ENCODE assay signal across 30 mouse cellular contexts in genomic region chr4:32223563-32223962, GRCm38 (mm10). TPM values are rescaled to one million over a fixed set of nuclear protein-coding genes. Genes with fewer than 3 reads are reported as not detected.
A peak's percentile ranks its signal among the peaks of the same experiment; 100 is the strongest.
DNase-seq lines count a peak whose midpoint lies in the region; ATAC-seq and TF ChIP-seq lines count a peak whose summit lies in the region.
"Had no signal": no experiment of that assay in that cellular context is flagged by ENCODE, and none has a peak within 500 bp of the region (broad histone marks: within the 10 kb centered on the region; RNA-seq: fewer than 3 reads in every experiment).

No protein-coding gene starts in this region.

- ATAC-seq in forebrain, embryonic 16.5 days, result 0 out of 2 replicates have a peak, but pooled peaks have one; percentile 11
- 0 out of 2 replicates have a peak, but pooled peaks have one; percentile 11 for ATAC-seq in kidney, postnatal 0 days (replicated peaks; ENCODE audit: low FRiP score, low read depth)
- 0 out of 2 replicates have a peak, but pooled peaks have one; percentile 52 for ATAC-seq in midbrain, embryonic 16.5 days
- no peak for ATAC-seq in midbrain, embryonic 14.5 days (ENCODE audit: low FRiP score, low TSS enrichment)
- ATAC-seq: intestine, postnatal 0 days; lung, postnatal 0 days; Patski had no signal

- H3K27ac ChIP-seq in forebrain, embryonic 16.5 days (ENCODE audit: low read length), result no peak overlapping the region
- H3K27ac ChIP-seq in forebrain, embryonic 10.5 days, result no peak overlapping the region
- no peak overlapping the region for H3K27ac ChIP-seq in kidney, postnatal 0 days
- H3K27ac ChIP-seq in midbrain, embryonic 16.5 days (ENCODE audit: low read length), result no peak overlapping the region
- H3K27ac ChIP-seq in midbrain, embryonic 14.5 days (replicated peaks; ENCODE audit: low read depth, low read length), result no peak overlapping the region
- H3K27ac ChIP-seq: embryonic facial prominence, embryonic 13.5 days; forebrain, embryonic 12.5 days; heart, embryonic 10.5 days; heart, embryonic 15.5 days; limb, embryonic 12.5 days had no signal

- H3K4me2 ChIP-seq in forebrain, embryonic 16.5 days (ENCODE audit: low read length), result no peak overlapping the region
- no peak overlapping the region for H3K4me2 ChIP-seq in kidney, postnatal 0 days (ENCODE audit: low read length)
- H3K4me2 ChIP-seq in midbrain, embryonic 16.5 days (ENCODE audit: low read length), result no peak overlapping the region
- no peak overlapping the region for H3K4me2 ChIP-seq in midbrain, embryonic 14.5 days (ENCODE audit: low read length)
- H3K4me2 ChIP-seq: embryonic facial prominence, embryonic 13.5 days; forebrain, embryonic 12.5 days; heart, embryonic 15.5 days; limb, embryonic 12.5 days; liver, embryonic 11.5 days had no signal

- no peak overlapping the region for H3K4me3 ChIP-seq in forebrain, embryonic 16.5 days (replicated peaks; ENCODE audit: low read length)
- no peak overlapping the region for H3K4me3 ChIP-seq in forebrain, embryonic 10.5 days
- no peak overlapping the region for H3K4me3 ChIP-seq in kidney, postnatal 0 days (replicated peaks; ENCODE audit: low read depth, low read length)
- no peak overlapping the region for H3K4me3 ChIP-seq in midbrain, embryonic 16.5 days (ENCODE audit: low read depth, low read length)
- no peak overlapping the region for H3K4me3 ChIP-seq in midbrain, embryonic 14.5 days (replicated peaks; ENCODE audit: low read depth, low read length)
- H3K4me3 ChIP-seq: embryonic facial prominence, embryonic 13.5 days; erythroblast, embryonic 14.5 days; forebrain, embryonic 12.5 days; heart, embryonic 10.5 days; heart, embryonic 15.5 days; limb, embryonic 12.5 days; megakaryocyte, embryonic 14.5 days had no signal

- H3K27me3 ChIP-seq in forebrain, embryonic 16.5 days (replicated peaks; ENCODE audit: control insufficient read depth, insufficient read depth, low read length), result no peaks in the 10 kb centered on the region
- H3K27me3 ChIP-seq in forebrain, embryonic 10.5 days (ENCODE audit: poor library complexity, severe bottlenecking), result peaks cover 19% of the 10 kb centered on the region
- no peaks in the 10 kb centered on the region for H3K27me3 ChIP-seq in kidney, postnatal 0 days (ENCODE audit: insufficient read depth, low read length)
- no peaks in the 10 kb centered on the region for H3K27me3 ChIP-seq in midbrain, embryonic 16.5 days (ENCODE audit: control insufficient read depth, insufficient read depth, low read depth, low read length)
- no peaks in the 10 kb centered on the region for H3K27me3 ChIP-seq in midbrain, embryonic 14.5 days (ENCODE audit: control insufficient read depth, insufficient read depth, low read length)
- H3K27me3 ChIP-seq: limb, embryonic 12.5 days; Patski had no signal

- DNase-seq in forebrain, embryonic 10.5 days (ENCODE audit: extremely low spot score, low spot score), result no peak
- DNase-seq in kidney, postnatal 0 days (ENCODE audit: low spot score), result no peak
- DNase-seq in kidney, postnatal 4 days, result no peak
- no peak for DNase-seq in midbrain, embryonic 14.5 days
- DNase-seq in ovary, postnatal 36 days (ENCODE audit: low spot score), result no peak
- DNase-seq: adrenal gland, postnatal 10 days; cerebellum, adult 8-10 months; cerebellum, postnatal 25 days; gastrocnemius, postnatal 25 days; heart, adult 11 months; kidney, adult 9 months; kidney, postnatal 14 days; lung, adult 18-20 months; lung, postnatal 4 days; right cerebral cortex, postnatal 25 days; thymus, adult 2 months; thymus, postnatal 36 days had no signal

- H3K36me3 ChIP-seq in forebrain, embryonic 16.5 days (ENCODE audit: control insufficient read depth, insufficient read depth), result no peaks in the 10 kb centered on the region
- H3K36me3 ChIP-seq in forebrain, embryonic 10.5 days (replicated peaks), result no peaks in the 10 kb centered on the region
- no peaks in the 10 kb centered on the region for H3K36me3 ChIP-seq in kidney, postnatal 0 days (ENCODE audit: insufficient read depth, low read length)
- H3K36me3 ChIP-seq in midbrain, embryonic 16.5 days (ENCODE audit: control insufficient read depth, insufficient read depth, low read length), result no peaks in the 10 kb centered on the region
- H3K36me3 ChIP-seq in midbrain, embryonic 14.5 days (ENCODE audit: control insufficient read depth, insufficient read depth, low read length), result no peaks in the 10 kb centered on the region
- H3K36me3 ChIP-seq: embryonic facial prominence, embryonic 13.5 days; forebrain, embryonic 12.5 days; heart, embryonic 10.5 days; heart, embryonic 15.5 days; limb, embryonic 12.5 days had no signal

- H3K9ac ChIP-seq in forebrain, embryonic 16.5 days (replicated peaks; ENCODE audit: low read depth, low read length), result no peak overlapping the region
- H3K9ac ChIP-seq in kidney, postnatal 0 days (ENCODE audit: low read depth, low read length), result no peak overlapping the region
- no peak overlapping the region for H3K9ac ChIP-seq in midbrain, embryonic 16.5 days (ENCODE audit: low read depth, low read length)
- H3K9ac ChIP-seq in midbrain, embryonic 14.5 days (replicated peaks; ENCODE audit: low read length), result no peak overlapping the region
- H3K9ac ChIP-seq: embryonic facial prominence, embryonic 13.5 days; forebrain, embryonic 12.5 days; heart, embryonic 15.5 days; limb, embryonic 12.5 days had no signal

- no peaks in the 10 kb centered on the region for H3K9me3 ChIP-seq in forebrain, embryonic 16.5 days (ENCODE audit: control insufficient read depth, low read length)
- H3K9me3 ChIP-seq in forebrain, embryonic 10.5 days, result no peaks in the 10 kb centered on the region
- H3K9me3 ChIP-seq in kidney, postnatal 0 days (replicated peaks; ENCODE audit: low read length), result no peaks in the 10 kb centered on the region
- no peaks in the 10 kb centered on the region for H3K9me3 ChIP-seq in midbrain, embryonic 16.5 days (replicated peaks; ENCODE audit: control insufficient read depth, low read length, poor library complexity, severe bottlenecking)
- H3K9me3 ChIP-seq in midbrain, embryonic 14.5 days (ENCODE audit: control insufficient read depth, low read length), result no peaks in the 10 kb centered on the region
- H3K9me3 ChIP-seq: embryonic facial prominence, embryonic 13.5 days; forebrain, embryonic 12.5 days; heart, embryonic 10.5 days; heart, embryonic 15.5 days; limb, embryonic 12.5 days; megakaryocyte, embryonic 14.5 days had no signal

- H3K4me1 ChIP-seq in forebrain, embryonic 16.5 days (replicated peaks; ENCODE audit: control insufficient read depth, insufficient read depth, low read length), result peaks cover 14% of the 10 kb centered on the region
- peaks cover 35% of the 10 kb centered on the region for H3K4me1 ChIP-seq in forebrain, embryonic 10.5 days
- no peaks in the 10 kb centered on the region; the same call in 1 of the 2 replicates for H3K4me1 ChIP-seq in kidney, postnatal 0 days (replicated peaks; ENCODE audit: insufficient read depth, low read length)
- no peaks in the 10 kb centered on the region for H3K4me1 ChIP-seq in midbrain, embryonic 16.5 days (ENCODE audit: control insufficient read depth, insufficient read depth, low read length)
- 0 out of 2 replicates have a peak, but pooled peaks cover 2% of the 10 kb centered on the region for H3K4me1 ChIP-seq in midbrain, embryonic 14.5 days (ENCODE audit: control insufficient read depth, insufficient read depth, low read length)

- no peak for TF ChIP-seq CTCF in kidney, postnatal 0 days (IDR thresholded peaks at IDR 0.05; ENCODE audit: low read depth)

RNA-seq across cellular contexts. Expression of gene Bach2, which starts 15.0 kb away (rescaled TPM):
- 32.7 and 33.3 TPM in 2 replicates for polyA plus RNA-seq in forebrain, embryonic 16.5 days (2015; fragmentation: Nextera tagmentation; extraction: Ambion mirVana)
- polyA plus RNA-seq in forebrain, embryonic 10.5 days (2016; fragmentation: Nextera tagmentation; extraction: Ambion mirVana), result 7.1 and 7.3 TPM in 2 replicates
- 5.9 and 6.7 TPM in 2 replicates for polyA plus RNA-seq in kidney, postnatal 0 days (2015; fragmentation: Nextera tagmentation; extraction: Ambion mirVana)
- polyA plus RNA-seq in midbrain, embryonic 16.5 days (2015; fragmentation: Nextera tagmentation; extraction: Ambion mirVana), result 18.8 and 20.8 TPM in 2 replicates
- polyA plus RNA-seq in midbrain, embryonic 14.5 days (2014; fragmentation: Nextera tagmentation; extraction: Ambion mirVana), result 26.3 and 27.0 TPM in 2 replicates
